Mouse (Mus musculus): Measurements from ENCODE around the gene Bmp2k.

DNA sequence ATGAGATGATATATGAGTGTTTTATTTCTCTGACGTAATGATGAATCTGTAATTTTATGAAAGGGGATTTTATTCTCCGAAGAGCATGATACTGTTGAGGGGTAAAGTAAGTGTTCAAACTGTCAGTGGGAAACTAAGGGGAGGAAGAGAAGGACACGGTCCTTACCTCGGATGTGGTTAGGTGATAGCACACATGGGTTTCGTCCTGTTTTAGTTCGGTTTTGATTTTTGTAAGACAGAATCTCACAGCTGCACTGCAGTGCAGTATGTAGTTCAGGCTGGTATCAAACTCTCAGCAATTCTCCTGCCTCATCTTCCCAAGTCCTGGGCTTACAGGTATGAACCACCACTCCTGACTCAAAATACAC, 34.6 kb upstream of the Bmp2k start:
- TF ChIP-seq EP300 (IDR thresholded peaks at IDR 0.05; ENCODE audit: low read depth) (no peak), CTCF (IDR thresholded peaks at IDR 0.05; ENCODE audit: low read depth) (no peak)
